Mouse (Mus musculus) adrenal gland, adult 8-10 months (tissue): ENCODE measurements around the gene Agap1. TPM values are rescaled to one million over a fixed set of nuclear protein-coding genes. Genes with fewer than 3 reads are reported as not detected.

ENCODE experiments used
- DNase-seq: peaks from one replicate; pipeline ENCODE4 v3.0.0; 2022
- total RNA-seq, 4 experiments: library from RNA; stranded (reverse); gene quantifications; 2 replicates each; pipeline ENCODE4 v1.2.4; 2022

Agap1 gene
- total RNA-seq, result 100 to 1,000 TPM in 1 of 4 experiments, 10 to 100 TPM in 3; 51.4 to 101 (median 75.3) TPM

DNA sequence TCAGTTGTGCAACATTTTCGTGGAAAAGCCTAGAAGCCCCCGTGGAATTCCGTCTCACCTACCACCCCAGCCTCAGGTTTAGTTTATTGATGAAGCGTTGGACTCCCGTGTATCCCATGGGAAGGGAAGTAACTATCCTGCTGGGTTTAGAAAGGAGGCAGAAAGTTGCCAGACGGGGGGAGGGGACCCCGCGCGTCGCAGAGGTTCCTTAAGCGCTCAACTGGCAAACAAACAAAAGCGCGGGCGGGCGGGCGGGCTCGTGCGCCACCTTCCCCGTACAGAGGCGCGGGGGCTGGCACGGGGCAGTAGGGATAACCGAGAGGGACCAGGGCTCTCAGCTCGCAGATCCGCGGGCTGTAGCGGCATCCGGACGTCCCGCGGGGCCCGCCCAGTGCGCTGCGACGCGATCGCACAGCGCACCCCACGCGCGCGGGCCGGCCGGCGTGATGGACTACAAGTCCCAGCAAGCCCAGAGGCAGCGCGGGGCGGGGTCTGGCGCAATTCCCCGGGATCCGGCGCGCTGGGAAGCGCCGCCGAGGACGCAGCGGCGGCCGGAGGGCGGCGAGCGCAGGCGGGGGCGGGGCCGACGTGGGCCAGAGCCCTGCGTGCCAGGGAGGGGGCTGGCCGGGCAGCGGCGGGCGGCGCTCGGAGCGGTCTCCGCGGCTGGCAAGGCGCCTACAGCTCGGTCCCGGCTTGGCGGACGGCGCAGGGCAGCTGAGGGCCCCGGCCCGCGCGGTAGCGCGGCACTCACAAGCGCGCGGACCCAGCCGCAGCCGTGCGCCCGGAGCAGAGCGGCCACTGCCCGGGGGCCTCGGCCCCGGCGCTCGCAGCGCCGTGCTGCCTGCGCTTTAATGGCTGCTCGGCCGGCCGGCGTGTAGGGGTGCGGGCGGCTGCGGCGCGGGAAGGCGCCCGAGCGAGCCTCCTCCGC lies at the start of gene Agap1:
TSS of gene Agap1 (plus strand) at position 611 of the 928 bp plus-strand sequence.
- DNase-seq, result peak; percentile 93

DNA sequence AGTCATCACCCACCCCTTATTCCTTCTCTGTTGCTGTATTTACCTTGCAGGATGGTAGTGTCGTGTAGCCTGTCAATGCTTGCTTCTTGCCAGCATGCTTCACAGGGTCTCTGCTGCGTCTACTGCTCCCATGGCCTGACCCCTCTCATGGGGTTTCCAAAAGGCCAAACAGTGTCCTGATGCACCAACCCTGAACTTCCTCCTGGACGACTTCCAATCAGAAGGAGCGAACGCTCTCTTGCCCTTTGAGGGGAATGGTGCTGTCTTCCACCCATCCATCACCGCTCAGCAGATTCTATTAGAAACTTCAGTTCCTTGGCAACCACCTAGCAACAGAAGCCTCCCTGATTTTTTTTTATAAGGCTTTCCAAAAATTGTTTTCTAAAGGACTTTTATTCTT lies 48.6 kb upstream of the Agap1 start:
- DNase-seq, result no peak

DNA sequence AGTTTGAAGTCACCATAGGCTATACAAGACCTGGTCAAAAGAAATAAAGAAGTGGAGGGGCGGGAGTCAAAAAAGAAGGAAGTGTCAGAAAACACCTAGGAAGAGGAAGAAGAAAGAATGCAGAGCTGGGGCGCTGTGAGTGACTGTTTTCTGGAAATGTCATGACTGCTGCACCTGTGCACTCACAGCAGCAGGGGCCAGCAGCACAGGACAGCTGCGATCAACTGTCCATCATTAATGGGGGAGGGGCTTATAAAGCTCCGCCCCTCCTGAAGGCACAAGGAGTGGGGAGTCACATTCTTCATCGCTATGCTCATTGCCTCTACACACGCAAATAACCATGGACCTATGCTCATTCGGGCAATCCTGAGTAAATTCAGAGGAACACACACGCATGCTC lies 46.6 kb upstream of the Agap1 start:
- no peak for DNase-seq

DNA sequence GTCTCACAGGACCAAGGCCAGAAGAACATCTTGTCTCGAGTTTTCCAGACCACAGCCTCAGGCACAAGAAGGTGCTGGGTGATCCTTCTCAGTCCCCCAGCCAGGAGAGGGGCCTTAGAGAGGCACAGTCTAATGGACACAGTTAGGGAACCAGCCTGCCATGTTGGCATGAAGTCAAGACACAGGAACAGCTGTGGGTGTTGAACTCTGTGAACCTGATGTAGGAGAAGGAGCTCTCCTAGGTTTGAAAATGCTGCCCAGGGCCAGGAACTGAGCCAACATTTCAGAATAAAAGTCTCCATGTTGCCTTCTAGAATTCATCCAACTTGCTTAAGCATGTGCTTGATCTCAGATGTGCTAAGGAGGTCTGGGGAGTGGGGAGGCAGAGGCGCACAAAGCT lies 41.5 kb upstream of the Agap1 start:
- DNase-seq, result no peak

DNA sequence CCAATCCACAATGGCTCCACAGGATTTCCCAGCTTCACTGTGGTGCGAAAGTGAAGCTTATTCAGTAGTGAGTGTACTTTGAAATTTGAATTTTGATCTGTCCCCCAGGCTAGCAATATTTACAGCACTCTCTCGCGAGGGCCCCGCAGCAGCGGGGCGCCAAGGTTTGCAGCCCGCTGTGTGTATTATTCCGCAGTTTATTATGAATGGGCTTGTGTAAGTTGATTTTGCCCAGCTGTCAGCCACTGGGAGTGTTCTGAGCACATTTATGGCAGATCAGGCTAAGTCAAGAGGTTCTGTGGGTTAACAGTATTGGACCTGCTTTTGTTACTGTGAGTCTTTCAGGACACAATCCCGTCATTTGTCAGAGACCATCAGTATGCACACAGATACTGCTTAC lies 40.0 kb upstream of the Agap1 start:
- no peak for DNase-seq

DNA sequence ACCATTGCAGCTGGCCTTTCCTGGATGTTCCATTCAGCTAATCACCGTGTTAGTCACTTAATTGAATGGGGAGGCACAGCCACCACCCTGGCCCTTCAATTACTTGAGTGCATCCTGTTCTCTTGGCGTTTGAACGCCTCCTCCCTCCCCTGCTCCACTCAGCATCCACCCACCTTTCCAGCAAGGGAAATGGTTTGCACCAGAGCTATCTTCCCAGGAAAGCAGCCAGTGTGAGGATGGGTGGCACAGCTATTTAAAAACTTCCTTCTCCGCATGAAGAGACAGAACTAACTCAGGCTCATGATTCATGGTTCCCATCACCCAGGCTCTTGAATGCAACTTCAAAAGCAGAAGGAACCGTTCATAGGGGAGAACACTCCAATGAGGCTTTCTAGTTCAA lies 37.7 kb upstream of the Agap1 start:
- DNase-seq, result no peak

DNA sequence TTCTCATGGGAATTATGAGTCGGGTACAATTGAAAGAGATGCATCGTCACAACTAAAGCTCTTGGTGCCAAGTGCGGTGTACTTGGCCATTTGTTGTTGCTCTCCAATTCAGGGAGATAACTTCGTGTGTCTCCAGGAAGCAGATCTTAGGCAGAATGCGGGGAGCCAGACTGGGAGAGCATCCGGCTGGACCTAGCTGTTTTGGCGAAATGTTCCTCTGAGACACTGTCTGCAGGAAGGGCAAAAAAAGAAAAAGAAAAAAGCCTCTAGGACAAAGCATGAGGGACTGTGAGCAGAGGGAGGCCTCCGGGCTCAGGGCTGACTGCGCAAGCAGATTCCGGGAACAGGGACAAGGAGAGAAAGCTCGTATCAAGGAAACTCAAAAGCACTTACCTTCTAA lies 34.0 kb upstream of the Agap1 start:
- no peak for DNase-seq

DNA sequence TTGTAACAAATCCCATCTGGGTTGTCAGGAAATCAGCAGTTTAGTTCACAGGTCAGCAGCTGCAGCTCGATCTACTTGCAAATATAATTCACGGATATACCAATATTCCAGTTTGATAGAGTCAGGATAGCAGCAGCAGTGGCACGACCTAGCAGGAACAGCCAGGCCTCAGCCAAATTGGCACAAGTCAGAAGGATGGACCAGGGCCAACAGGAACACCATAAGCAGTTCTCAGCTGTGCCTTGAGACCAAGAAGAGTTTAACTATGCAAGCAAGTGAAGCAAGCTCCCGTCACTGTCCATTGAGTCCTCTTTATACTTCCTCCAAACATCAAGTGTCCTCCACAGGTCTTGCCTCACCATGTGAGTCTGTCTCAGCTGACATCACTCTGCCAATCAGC lies 33.2 kb upstream of the Agap1 start:
- DNase-seq, result peak; percentile 19

DNA sequence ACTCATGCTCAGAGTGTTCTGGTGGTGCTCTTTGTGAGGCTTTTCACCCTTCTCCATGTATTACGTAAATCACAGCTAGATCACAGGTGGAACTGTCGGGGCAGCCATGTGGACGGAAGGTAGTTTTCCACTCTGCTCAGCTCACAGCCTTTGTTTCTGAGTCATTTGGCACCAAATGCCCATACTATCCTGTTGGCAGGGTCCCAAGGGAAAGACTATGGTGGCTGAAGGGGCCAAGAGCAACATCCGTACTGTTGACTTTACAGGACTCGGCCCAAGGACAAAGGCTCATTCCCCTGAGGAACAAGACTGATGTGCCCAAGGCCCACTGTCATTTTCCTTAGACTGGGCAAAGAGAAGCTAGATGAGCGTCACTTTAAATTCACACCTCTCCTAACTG lies 30.0 kb upstream of the Agap1 start:
- peak; percentile 71 for DNase-seq

DNA sequence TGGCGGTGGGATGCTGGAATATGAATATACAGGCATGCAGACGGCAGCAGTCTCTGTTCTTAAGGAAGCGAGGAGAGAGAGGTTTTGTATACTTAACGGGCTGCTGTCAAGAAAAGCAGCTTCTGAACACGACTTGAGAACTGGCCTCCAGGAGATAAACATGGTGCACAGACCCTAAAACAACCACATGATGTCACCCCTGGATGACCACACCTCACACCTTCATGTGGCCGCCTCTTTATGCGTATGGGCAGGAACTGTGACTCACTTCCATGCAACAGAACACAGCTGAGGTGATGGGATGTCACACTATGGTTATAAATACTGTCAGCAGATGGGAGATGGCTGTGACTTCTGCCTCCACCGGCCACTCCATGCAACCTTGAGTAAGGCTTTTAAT lies 28.5 kb upstream of the Agap1 start:
- DNase-seq, result no peak

DNA sequence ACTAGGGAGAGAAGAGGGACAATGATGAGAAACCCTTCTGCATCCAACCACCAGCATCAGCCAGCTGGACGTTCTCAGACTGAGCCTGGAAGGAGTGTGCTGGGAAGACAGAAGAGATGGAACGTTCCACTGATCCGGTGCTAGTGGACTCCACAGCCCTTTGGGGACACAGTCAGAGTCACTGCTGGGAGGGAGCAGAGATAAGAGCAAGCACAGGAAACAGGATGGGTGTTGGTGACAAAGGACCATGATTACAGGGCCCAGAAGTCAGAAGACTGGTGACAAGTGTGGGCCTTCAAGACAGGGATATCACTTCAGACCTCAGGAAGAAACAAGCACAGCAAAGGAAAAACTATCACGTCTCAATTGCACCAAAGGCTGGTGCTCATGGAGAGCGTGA lies 25.9 kb upstream of the Agap1 start:
- DNase-seq, result no peak

DNA sequence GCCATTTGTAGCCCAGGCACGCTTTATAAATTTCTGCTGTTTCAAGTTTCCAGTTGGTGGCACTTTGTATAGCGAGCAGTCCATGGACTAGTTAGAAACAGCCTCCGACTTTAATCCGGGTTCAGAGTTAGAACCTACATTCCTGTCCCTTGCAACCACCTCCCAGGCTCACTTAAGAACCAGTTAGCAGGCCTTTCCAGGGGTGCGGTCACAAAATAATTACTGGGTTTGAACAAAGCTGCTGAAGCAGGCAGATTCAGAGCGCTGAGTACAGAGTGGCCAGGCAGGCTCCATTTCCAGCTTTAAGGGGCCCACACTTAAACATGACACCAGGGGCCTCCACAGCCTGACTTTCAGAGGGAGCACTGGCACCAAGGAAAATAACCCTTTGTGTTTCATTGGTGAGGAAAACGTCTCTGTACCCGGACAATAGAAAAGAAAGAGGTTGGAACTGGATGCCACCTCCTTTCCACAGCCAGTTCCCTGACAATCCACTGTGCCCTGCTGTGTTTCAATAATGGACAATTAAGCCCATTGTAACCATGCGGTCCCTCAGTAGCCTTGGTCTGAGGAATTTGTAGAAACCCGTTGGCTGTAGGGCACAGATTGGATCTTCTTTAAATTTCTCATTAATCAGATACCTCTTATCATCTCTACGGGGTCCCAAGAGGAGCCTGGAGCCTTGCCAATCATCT lies 24.5 kb upstream of the Agap1 start:
- no peak for DNase-seq

DNA sequence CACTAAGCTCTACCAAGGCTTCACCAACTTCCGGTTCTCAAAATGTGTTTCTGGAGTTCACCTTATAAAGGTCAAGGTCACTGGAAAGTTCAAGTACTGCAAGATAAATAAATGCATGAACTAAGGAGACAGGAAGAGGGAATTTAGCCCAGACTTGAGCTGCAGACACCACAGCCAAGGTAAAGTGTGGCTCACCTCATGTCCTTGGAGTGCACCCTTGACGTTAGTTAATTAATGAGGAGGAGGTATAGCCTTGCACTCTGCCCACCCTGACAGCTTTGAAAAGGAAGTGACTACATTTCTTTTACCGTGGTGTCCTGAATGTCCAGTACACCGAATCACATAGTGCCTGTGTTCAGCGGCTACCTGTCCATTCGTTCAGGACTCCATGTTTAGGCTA lies 15.3 kb upstream of the Agap1 start:
- DNase-seq, result no peak

DNA sequence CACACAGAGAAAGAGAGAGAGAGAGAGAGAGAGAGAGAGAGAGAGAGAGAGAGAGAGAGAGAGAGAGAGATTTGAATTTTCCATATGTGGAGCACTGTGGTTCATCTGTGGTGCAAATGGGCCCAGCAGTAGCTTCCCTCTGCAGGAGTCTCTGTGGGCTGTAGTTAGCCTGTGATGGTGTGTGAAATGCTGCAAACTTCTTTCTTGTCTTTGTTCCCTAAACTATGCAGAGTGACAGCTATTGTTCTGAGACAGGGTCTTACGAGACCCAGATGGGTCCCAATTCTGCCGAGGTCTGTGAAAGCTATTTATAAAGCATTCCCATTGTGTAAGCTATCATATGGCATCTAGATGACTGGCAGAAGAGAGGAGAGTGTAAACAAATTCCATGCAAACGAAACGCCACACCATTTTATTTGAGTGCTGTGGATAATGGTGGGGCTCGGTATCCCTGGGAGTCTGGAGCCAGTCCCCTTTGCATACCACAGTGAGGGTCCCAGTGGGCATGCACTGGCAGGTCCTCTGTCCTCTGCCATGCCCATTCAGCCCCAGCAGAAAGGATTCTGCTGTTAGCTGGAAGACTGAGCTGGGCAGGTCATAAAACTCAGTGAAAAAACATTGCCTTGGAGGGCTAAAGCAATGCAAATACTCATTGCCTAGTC lies 13.2 kb upstream of the Agap1 start:
- DNase-seq, result no peak

DNA sequence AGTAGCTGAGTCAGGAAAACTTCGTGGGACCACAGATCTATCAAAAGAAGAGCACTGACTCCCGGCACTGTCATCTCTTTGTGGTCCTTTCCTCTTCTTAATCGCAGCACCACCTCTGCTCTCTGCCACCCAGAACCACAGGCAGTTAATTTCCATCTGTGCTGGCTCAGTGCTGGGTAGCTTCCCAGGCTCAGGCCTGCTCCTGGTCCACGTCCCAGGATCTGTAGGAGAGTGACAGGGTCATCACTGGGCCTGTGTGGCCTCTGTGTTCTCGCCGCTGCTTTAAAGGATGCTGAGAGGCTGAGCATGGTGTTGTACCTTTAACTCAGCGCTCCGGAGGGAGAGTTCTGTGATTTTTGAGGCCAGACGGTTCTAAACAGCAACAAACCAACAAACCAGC lies 11.1 kb upstream of the Agap1 start:
- DNase-seq, result no peak

DNA sequence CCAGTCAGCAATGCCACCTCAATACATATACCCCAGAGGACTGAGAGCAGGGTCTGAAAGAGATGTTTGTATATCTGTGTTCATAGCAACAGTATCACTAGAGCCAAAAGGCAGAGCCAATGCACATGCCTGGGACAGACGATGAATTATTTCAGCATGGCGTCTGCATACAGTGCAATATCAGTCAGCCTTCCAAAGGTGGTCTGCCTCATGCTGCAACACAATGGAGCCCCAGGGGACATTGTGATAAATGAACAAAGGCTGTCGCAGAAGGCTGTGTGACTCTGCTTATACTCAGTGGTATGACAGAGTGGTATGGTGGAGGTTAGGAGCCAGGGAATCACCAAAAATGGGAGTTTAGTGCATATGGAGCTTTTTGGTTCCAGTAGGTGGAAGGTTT lies 10.6 kb upstream of the Agap1 start:
- no peak for DNase-seq

DNA sequence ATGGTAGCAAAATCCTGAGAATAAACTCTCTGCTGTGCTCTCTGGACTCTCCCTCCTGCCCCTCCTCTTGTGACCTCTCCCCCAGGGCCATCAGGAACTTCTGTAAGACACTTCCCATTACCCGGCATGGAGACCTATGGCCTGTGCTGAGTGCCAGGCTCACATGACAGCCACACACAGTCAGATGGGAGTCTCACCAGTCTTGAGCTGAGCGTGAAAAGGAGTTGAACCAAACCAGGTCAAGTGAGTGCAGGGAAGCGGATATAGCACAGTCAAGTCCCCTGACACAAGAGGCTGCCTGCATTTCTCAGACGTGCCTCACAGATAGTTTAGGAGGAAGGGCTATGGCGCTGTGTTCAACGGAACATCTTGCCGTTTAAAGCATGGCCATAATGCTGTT lies 4.5 kb upstream of the Agap1 start:
- DNase-seq, result no peak

DNA sequence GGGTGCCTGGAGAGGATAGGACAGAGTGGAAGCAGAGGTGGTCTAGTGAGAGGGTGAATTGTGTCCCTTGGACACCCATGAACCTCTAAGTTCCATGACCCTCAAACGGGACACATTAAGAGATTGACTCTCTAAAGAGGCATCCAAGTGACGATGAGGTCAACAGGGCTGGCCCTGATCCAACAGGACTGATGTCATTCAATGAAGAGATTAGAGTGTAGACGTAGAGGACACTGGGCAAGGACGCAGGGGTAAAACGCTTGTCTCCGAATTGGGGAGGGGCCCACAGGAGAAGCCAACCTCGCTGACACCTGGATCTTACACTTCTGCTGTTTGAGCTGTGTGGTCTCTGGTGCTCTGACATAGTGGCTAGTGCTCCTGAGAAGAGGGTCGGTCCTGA lies 2.5 kb upstream of the Agap1 start:
- DNase-seq, result peak; percentile 77

DNA sequence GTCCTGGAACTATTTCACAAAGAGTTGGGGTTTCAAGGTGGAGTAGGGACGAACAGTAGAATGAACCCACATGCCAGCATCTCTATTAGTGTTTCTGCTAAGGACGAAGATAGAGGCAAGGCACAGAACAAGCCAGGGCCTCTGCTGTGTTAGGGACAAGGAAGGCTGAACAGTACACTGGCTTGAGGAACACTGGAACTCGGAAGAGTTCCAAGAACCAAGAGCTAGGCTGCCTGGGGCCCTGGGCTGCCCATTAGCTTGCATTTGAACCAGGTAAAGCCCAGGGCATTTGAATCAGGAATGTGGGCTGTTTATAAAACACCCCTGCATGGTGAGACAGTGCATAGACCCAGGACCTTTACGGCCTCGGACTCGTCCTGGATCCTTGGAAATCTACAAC lies 940 bp upstream of the Agap1 start:
- no peak for DNase-seq

DNA sequence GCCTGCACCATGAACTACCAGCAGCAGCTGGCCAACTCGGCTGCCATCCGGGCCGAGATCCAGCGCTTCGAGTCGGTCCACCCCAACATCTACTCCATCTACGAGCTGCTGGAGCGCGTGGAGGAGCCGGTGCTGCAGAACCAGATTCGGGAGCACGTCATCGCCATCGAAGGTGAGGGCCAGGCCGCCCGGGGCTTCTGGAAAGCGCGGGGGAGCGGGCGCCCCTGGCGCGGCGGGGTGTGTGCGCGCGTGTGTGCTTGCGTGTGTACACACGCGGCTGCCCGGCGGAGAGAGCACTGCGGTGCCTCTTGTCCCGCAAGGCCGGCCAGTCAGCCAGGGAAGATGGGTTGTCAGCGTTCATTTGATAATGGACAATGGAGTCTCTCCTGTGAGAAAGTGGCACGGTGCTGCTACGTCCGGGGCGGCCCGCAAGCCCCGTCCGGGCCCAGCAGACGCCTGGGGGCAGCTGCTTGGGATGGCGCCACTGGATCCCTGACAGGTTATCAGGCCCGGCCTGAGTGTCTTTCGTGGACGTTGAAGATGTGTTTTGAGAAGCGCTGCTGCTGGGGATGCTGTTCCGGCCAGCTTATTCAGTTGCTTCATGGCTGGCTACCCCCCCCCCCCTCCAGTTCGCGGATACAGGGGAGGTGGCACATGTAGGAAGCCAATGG lies 950 bp downstream of the Agap1 start:
- DNase-seq, result peak; percentile 46

DNA sequence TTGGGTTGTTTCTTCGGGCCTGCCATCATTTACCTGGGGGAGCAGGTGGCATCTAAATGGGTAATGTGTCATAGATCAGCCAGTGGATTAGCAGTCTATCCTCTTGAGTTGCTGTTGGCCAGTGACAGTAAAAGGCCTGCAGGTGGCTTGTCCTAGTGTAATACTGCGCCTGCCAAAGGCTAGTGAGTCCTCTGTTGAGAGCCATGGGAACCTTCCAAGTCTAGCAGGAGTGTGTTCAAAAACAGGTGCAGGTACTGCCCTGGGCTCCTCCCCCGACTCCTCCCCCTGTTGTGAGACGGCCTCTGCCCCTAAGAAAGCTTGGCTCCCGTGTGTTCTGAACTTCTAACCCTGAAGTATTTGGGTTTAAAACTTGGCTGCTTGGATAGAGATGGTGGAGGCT lies 1.9 kb downstream of the Agap1 start:
- DNase-seq, result no peak

DNA sequence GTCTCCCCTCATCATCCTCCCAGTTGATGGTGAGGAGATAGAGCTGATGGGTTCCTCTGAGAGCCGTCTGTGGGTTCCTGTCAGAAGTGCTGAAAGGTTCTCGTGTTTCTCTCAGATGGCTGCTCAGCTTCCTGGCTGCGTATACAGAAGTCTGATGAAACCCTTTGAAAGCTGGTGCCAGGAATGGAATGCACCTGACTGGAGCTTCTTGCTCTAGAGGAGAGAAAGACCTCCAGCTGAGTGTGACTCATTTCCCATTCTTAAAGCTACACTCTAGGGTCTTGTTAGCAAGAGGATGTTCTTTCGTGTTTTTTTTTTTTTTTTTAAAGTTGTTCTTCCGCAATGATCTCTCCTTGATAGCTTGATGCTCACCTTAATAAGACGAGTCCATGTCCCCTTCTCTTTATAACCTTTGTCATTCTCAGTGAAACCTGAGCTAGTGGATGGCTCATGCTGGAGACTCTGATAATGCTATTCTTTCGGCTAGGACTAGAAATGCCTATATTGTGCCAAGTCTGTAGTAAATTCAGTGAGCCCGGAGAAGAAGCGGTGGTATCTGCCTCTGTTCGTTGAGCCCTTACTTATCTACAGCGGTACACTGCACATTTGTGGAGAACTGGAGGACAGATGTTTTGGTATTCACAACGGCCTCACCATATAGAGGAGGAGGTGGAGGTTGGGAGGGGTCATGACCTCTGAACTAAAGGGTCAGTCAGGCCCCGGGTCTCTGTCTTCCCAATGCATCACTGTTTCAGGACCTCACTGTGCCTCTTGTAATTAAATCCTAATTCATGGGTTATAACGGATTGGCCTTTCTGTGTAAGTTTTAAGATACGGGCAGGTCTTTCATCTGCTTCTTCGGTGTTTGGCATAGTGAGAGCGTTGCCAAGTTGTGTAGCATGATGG lies 2.8 kb downstream of the Agap1 start:
- DNase-seq, result no peak
